Mouse (Mus musculus) brain, embryonic 14.5 days (tissue): ENCODE data around the gene Mip. TPM values are rescaled to one million over a fixed set of nuclear protein-coding genes. Genes with fewer than 3 reads are reported as not detected.
"Not testable (repeated sequence)": the region's sequence is repeated elsewhere in the genome, so short reads cannot be mapped to it uniquely, and the experiment has no call there.

Experiments
- DNase-seq: peaks from one replicate; pipeline ENCODE4 v3.0.0-alpha.2; 2011; ENCODE audit warnings: low read depth
- CTCF ChIP-seq: fragments of 200-500 bp; IDR thresholded peaks from 2 replicates; pipeline ENCODE4 v1.5.1; 2012; ENCODE audit warnings: inconsistent platforms, mild to moderate bottlenecking, moderate library complexity, borderline replicate concordance; ENCODE audit not compliant: insufficient read depth, insufficient read length; ENCODE audit errors: extremely low read depth
- POLR2A ChIP-seq: fragments of 200-500 bp; IDR thresholded peaks from 2 replicates; pipeline ENCODE4 v1.6.1; 2012; ENCODE audit warnings: mild to moderate bottlenecking, inconsistent platforms, borderline replicate concordance; ENCODE audit not compliant: poor library complexity, insufficient read depth, insufficient read length, severe bottlenecking; ENCODE audit errors: extremely low read depth
- polyA plus RNA-seq: library from polyadenylated mRNA; depleted of rRNA; stranded (reverse); fragments of >200 nt; gene quantifications from 2 replicates; pipeline ENCODE4 v1.2.3, GENCODE M21; 2012

Gene Mip
- polyA plus RNA-seq, 1 experiment = 0.36 TPM

- peak; percentile 48 for DNase-seq
- no peak for TF ChIP-seq CTCF
- TF ChIP-seq POLR2A = no peak
These were observed 12.3 kb downstream of the Mip start for GRCm38 (mm10) chr10:128237807-128238480.

GRCm38 (mm10) chr10:128239140-128239539 lies 13.5 kb downstream of the Mip start:
- no peak for DNase-seq
- TF ChIP-seq POLR2A = no peak
- TF ChIP-seq CTCF = no peak

GRCm38 (mm10) chr10:128240131-128240530 lies 14.5 kb downstream of the Mip start:
- DNase-seq = no peak

GRCm38 (mm10) chr10:128243252-128243651 lies 17.6 kb downstream of the Mip start:
- no peak for DNase-seq
- no peak for TF ChIP-seq POLR2A
- no peak for TF ChIP-seq CTCF

More at GRCm38 (mm10) chr10:128240131-128240530, 14.5 kb downstream of the Mip start:
- TF ChIP-seq POLR2A = no peak
- TF ChIP-seq CTCF = no peak

- no peak for TF ChIP-seq POLR2A
- no peak for TF ChIP-seq CTCF
- no peak for DNase-seq
These were observed 18.5 kb downstream of the Mip start for GRCm38 (mm10) chr10:128244121-128244520.

- peak; percentile 23 for DNase-seq
- no peak for TF ChIP-seq CTCF
- no peak for TF ChIP-seq POLR2A
These were observed 21.5 kb downstream of the Mip start for GRCm38 (mm10) chr10:128247020-128247732.

GRCm38 (mm10) chr10:128250565-128250964 lies 24.9 kb downstream of the Mip start:
- TF ChIP-seq POLR2A (no peak), CTCF (no peak)
- DNase-seq = no peak

- no peak for DNase-seq
- TF ChIP-seq CTCF (no peak), POLR2A (no peak)
These were observed 28.1 kb downstream of the Mip start, which contains the start of gene Apon for GRCm38 (mm10) chr10:128253677-128254255. TSS of gene Apon (plus strand) at chr10:128254096.

- DNase-seq = no peak
- no peak for TF ChIP-seq CTCF
- no peak for TF ChIP-seq POLR2A
These were observed 30.3 kb downstream of the Mip start for GRCm38 (mm10) chr10:128255925-128256324.

GRCm38 (mm10) chr10:128256328-128256727 lies 30.7 kb downstream of the Mip start:
- no peak for DNase-seq
- TF ChIP-seq POLR2A = no peak
- TF ChIP-seq CTCF = no peak

GRCm38 (mm10) chr10:128258953-128259352 lies 33.3 kb downstream of the Mip start:
- no peak for TF ChIP-seq POLR2A
- no peak for TF ChIP-seq CTCF
- no peak for DNase-seq

GRCm38 (mm10) chr10:128259946-128260345 lies 34.3 kb downstream of the Mip start:
- no peak for DNase-seq
- TF ChIP-seq POLR2A (no peak), CTCF (no peak)

- not testable (repeated sequence) for DNase-seq
These were observed 34.7 kb downstream of the Mip start for GRCm38 (mm10) chr10:128260376-128260775.
